Mouse (Mus musculus) hindbrain, embryonic 10.5 days (tissue): ENCODE measurements around the gene Adamts20. TPM values are rescaled to one million over a fixed set of nuclear protein-coding genes. Genes with fewer than 3 reads are reported as not detected.

Source experiments
- DNase-seq: peaks from one replicate; pipeline ENCODE4 v3.0.0-alpha.2; 2017; ENCODE audit warnings: low spot score
- H3K27ac ChIP-seq: fragments of 300-500 bp; sonication (generic); 2 replicates; pipeline ENCODE4 v1.5.1; 2016; ENCODE audit warnings: mild to moderate bottlenecking, moderate library complexity
- H3K27me3 ChIP-seq: fragments of 300-500 bp; sonication (generic); 2 replicates; pipeline ENCODE4 v1.6.1; 2016; ENCODE audit warnings: mild to moderate bottlenecking; ENCODE audit not compliant: poor library complexity, insufficient read depth, severe bottlenecking
- H3K36me3 ChIP-seq: fragments of 300-500 bp; sonication (generic); 2 replicates; pipeline ENCODE4 v1.6.1; 2016; ENCODE audit warnings: mild to moderate bottlenecking, moderate library complexity
- H3K4me1 ChIP-seq: fragments of 300-500 bp; sonication (generic); replicated peaks from 2 replicates; pipeline ENCODE4 v1.6.1; 2016; ENCODE audit warnings: mild to moderate bottlenecking
- H3K4me3 ChIP-seq: fragments of 300-500 bp; sonication (generic); 2 replicates; pipeline ENCODE4 v1.5.1; 2016; ENCODE audit warnings: mild to moderate bottlenecking, moderate library complexity
- H3K9me3 ChIP-seq: fragments of 300-500 bp; sonication (generic); 2 replicates; pipeline ENCODE4 v1.6.1; 2016; ENCODE audit warnings: mild to moderate bottlenecking, moderate library complexity
- WGBS: fragments of 180-500 bp; shearing (Covaris S2); methylation state at CpG from one replicate; pipeline ENCODE4 v1.1.7; 2016; 5-methylcytosine and 5-hydroxymethylcytosine counted together
- polyA plus RNA-seq: library from polyadenylated mRNA; unstranded; fragments of >200 nt; fragmentation: Nextera tagmentation; extraction: Ambion mirVana; gene quantifications from 2 replicates; pipeline ENCODE4 v1.2.1, GENCODE M21; 2016

The Adamts20 gene
- polyA plus RNA-seq, 1 experiment from 2014 or later: 1.4 TPM

- Histone ChIP-seq H3K27me3 (no peaks in the 10 kb centered on the region), H3K9me3 (no peaks in the 10 kb centered on the region), H3K4me3 (no peak overlapping the region), H3K27ac (no peak overlapping the region), H3K4me1 (peaks cover 32% of the 10 kb centered on the region; the same call in 1 of the 2 replicates), H3K36me3 (no peaks in the 10 kb centered on the region)
- no peak for DNase-seq
- 90% methylated on average over 5 of the region's 5 CpGs for WGBS
These were observed 10.8 kb upstream of the Adamts20 start for GRCm38 (mm10) chr15:94475975-94476374.

DNA sequence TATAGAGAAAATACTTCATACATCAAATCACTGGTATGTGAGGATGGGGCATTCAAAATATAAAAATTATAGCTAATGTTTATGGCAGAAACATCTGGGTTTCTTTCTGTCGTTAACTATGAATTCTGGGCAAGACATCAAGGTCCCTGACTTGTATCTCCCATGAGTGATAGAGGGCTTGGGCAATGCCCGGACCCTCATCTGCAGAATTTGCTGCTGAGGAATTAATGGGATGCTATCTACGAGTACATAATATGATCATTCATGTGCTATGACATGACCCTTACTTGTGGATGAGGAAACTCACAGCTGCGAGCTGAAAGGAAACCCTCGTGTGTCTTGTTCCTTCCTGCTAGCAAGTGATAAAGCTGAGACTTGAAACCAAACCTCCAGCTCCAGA lies 5.1 kb upstream of the Adamts20 start:
- H3K27ac ChIP-seq: no peak overlapping the region

GRCm38 (mm10) chr15:94464881-94465280 lies 337 bp downstream of the Adamts20 start:
- peaks cover 6% of the 10 kb centered on the region; the same call in 1 of the 2 replicates for H3K4me1 ChIP-seq
- H3K9me3 ChIP-seq: no peaks in the 10 kb centered on the region
- H3K27ac ChIP-seq: no peak overlapping the region
- no peak for DNase-seq
- 86% methylated on average over 14 of the region's 14 CpGs for WGBS
- no peaks in the 10 kb centered on the region for H3K27me3 ChIP-seq
- no peaks in the 10 kb centered on the region for H3K36me3 ChIP-seq
- no peak overlapping the region for H3K4me3 ChIP-seq

More for the DNA sequence above, 5.1 kb upstream of the Adamts20 start:
- no peak overlapping the region for H3K4me3 ChIP-seq
- DNase-seq: no peak
- no peaks in the 10 kb centered on the region for H3K36me3 ChIP-seq
- no peaks in the 10 kb centered on the region for H3K9me3 ChIP-seq
- 86% methylated on average over 5 of the region's 5 CpGs for WGBS
- no peaks in the 10 kb centered on the region for H3K27me3 ChIP-seq
- no peaks in the 10 kb centered on the region for H3K4me1 ChIP-seq

GRCm38 (mm10) chr15:94463251-94463650 lies 2.0 kb downstream of the Adamts20 start:
- Histone ChIP-seq H3K27ac (no peak overlapping the region), H3K27me3 (no peaks in the 10 kb centered on the region), H3K36me3 (no peaks in the 10 kb centered on the region), H3K4me1 (peaks cover 6% of the 10 kb centered on the region; the same call in 1 of the 2 replicates), H3K9me3 (no peaks in the 10 kb centered on the region), H3K4me3 (no peak overlapping the region)
- DNase-seq: no peak
- 79% methylated on average over 3 of the region's 3 CpGs for WGBS

GRCm38 (mm10) chr15:94462206-94462605 lies 3.0 kb downstream of the Adamts20 start:
- peaks cover 6% of the 10 kb centered on the region; the same call in 1 of the 2 replicates for H3K4me1 ChIP-seq
- no peaks in the 10 kb centered on the region for H3K36me3 ChIP-seq
- no peak overlapping the region for H3K4me3 ChIP-seq
- no peaks in the 10 kb centered on the region for H3K27me3 ChIP-seq
- no peaks in the 10 kb centered on the region for H3K9me3 ChIP-seq
- DNase-seq: no peak
- H3K27ac ChIP-seq: no peak overlapping the region
- whole genome bisulfite sequencing: 29% methylated on average over 3 of the region's 3 CpGs

DNA sequence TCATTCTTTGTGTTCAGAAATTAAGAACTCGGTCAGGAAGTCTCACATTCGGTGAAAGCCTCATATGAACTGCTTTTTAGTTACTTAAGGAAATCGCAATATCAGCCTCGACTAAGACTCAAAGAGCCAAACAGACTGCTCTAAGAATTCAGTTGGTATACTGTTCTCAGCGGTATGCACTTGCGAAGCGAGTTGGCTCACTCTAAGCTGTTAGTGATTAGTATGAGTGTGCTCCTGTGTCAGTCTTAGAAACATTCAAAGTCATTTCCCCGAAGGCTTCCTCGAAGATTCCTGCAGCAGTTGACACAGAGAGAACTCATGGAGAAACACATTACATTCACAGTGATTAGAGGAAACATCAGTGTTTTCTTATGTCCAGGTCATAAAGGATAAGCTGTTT lies 4.1 kb downstream of the Adamts20 start:
- Histone ChIP-seq H3K4me3 (no peak overlapping the region), H3K27ac (0 out of 2 replicates have a peak overlapping the region, but pooled peaks have one; percentile 23), H3K9me3 (no peaks in the 10 kb centered on the region), H3K36me3 (no peaks in the 10 kb centered on the region), H3K27me3 (no peaks in the 10 kb centered on the region), H3K4me1 (peaks cover 6% of the 10 kb centered on the region; the same call in 1 of the 2 replicates)
- DNase-seq: no peak
- 64% methylated on average over 9 of the region's 9 CpGs for WGBS

DNA sequence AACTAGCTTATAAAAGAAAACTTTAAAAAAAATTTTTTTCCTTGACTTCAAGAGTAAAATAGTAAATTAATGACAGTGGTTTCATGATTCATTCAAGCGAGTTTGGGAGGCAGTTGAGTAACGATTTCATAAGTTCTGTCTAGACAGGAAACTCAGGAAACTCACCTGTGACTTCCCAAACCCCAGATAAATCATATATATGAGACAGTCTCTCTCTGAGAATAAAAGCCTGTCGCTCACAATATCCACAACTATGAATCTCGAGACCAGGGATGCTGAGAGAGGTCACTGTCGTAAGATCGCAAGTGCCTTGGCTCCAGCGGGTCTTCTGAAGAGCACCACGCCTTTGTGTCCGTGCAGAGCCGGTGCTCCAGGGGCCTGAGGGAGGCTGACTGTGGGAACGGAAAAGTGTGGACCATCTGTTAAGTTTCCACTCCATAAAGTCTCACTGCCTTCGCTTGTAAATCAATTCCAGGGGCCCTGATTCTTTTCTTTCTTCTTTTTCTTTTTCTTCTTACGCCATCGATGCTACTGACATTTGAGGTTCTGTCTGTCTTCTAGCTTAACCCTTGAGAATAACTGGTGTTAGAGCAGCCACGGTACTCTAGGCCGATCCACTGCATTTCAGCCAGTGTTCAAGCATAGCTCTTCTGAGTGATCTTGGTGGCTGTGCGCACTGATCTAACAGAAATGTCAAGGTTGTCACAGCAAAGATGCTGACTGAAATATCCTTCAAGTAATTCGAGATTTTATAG lies 7.4 kb downstream of the Adamts20 start:
- DNase-seq: no peak
- H3K4me1 ChIP-seq: peaks cover 6% of the 10 kb centered on the region; the same call in 1 of the 2 replicates
- H3K27ac ChIP-seq: no peak overlapping the region
- WGBS: 78% methylated on average over 18 of the region's 18 CpGs
- H3K27me3 ChIP-seq: no peaks in the 10 kb centered on the region
- H3K9me3 ChIP-seq: no peaks in the 10 kb centered on the region
- no peak overlapping the region for H3K4me3 ChIP-seq
- H3K36me3 ChIP-seq: no peaks in the 10 kb centered on the region

DNA sequence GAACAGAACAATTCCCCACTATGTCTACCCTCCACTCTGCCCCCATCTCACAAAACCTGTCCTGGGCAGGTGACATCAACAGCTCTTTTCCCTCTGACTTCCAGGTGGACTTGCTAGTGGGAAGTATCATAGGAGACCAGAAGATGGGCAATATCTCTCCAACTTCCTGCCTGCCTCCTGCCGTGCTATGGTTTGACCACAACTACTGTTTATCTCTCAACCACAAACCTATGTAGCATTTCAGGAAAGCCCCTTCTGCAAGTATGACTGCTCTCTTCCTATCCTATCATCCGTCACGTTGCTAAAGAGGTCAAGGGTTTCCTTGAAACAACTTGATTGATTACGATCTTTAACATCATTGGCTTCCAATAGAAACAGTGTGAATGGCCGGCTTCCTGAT lies 12.4 kb downstream of the Adamts20 start:
- Histone ChIP-seq H3K27me3 (no peaks in the 10 kb centered on the region), H3K4me3 (no peak overlapping the region), H3K4me1 (no peaks in the 10 kb centered on the region), H3K9me3 (no peaks in the 10 kb centered on the region), H3K27ac (no peak overlapping the region), H3K36me3 (no peaks in the 10 kb centered on the region)
- DNase-seq: no peak
- 91% methylated on average over 5 of the region's 5 CpGs for WGBS

- H3K27ac ChIP-seq: no peak overlapping the region
- no peaks in the 10 kb centered on the region for H3K4me1 ChIP-seq
- DNase-seq: no peak
- no peaks in the 10 kb centered on the region for H3K36me3 ChIP-seq
- 96% methylated on average over 8 of the region's 8 CpGs for WGBS
- H3K27me3 ChIP-seq: no peaks in the 10 kb centered on the region
- H3K4me3 ChIP-seq: no peak overlapping the region
- no peaks in the 10 kb centered on the region for H3K9me3 ChIP-seq
These were observed 13.6 kb downstream of the Adamts20 start for GRCm38 (mm10) chr15:94451600-94451999.

GRCm38 (mm10) chr15:94444437-94445136 lies 20.6 kb downstream of the Adamts20 start:
- Histone ChIP-seq H3K4me3 (no peak overlapping the region), H3K9me3 (no peaks in the 10 kb centered on the region), H3K27ac (peak overlapping the region; percentile 17), H3K27me3 (no peaks in the 10 kb centered on the region), H3K36me3 (no peaks in the 10 kb centered on the region), H3K4me1 (peaks cover 25% of the 10 kb centered on the region)
- 68% methylated on average over 8 of the region's 8 CpGs for WGBS
- DNase-seq: peak; percentile 12

- peaks cover 25% of the 10 kb centered on the region for H3K4me1 ChIP-seq
- no peaks in the 10 kb centered on the region for H3K36me3 ChIP-seq
- no peaks in the 10 kb centered on the region for H3K9me3 ChIP-seq
- peak; percentile 13 for DNase-seq
- H3K27me3 ChIP-seq: no peaks in the 10 kb centered on the region
- no peak overlapping the region for H3K4me3 ChIP-seq
- 0 out of 2 replicates have a peak overlapping the region, but pooled peaks have one; percentile 35 for H3K27ac ChIP-seq
- 65% methylated on average over 11 of the region's 11 CpGs for WGBS
These were observed 21.2 kb downstream of the Adamts20 start for GRCm38 (mm10) chr15:94444043-94444436.

- H3K9me3 ChIP-seq: no peaks in the 10 kb centered on the region
- no peak overlapping the region for H3K27ac ChIP-seq
- H3K4me3 ChIP-seq: no peak overlapping the region
- H3K27me3 ChIP-seq: no peaks in the 10 kb centered on the region
- 32% methylated on average over 2 of the region's 2 CpGs for WGBS
- DNase-seq: no peak
- H3K36me3 ChIP-seq: no peaks in the 10 kb centered on the region
- H3K4me1 ChIP-seq: peaks cover 25% of the 10 kb centered on the region
These were observed 22.2 kb downstream of the Adamts20 start for GRCm38 (mm10) chr15:94443025-94443424.

DNA sequence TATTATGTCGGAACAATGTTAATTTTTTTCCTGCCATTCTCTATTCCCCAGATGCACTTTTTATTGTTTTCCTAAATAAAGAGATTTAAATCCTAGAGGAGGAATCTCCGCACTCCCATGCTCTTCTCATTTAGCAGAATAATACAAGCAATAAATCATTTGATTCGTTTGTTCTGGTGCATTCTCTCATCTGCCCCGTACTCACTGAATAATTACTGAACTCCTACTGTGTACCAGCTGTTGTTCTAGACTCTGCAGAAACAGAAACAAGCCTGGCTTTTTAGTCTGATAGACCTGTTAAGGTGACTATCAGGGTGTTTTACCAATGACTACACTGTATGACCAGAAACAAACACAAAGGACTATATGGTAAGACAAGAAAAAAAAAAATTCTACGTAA lies 29.7 kb downstream of the Adamts20 start:
- H3K4me1 ChIP-seq: no peaks in the 10 kb centered on the region
- H3K27me3 ChIP-seq: no peaks in the 10 kb centered on the region
- H3K36me3 ChIP-seq: no peaks in the 10 kb centered on the region
- H3K4me3 ChIP-seq: no peak overlapping the region
- DNase-seq: no peak
- H3K27ac ChIP-seq: no peak overlapping the region
- H3K9me3 ChIP-seq: no peaks in the 10 kb centered on the region
- WGBS: 79% methylated on average over 5 of the region's 5 CpGs
